ENCODE assay signal across 11 mouse cellular contexts in genomic region chr11:4283627-4284026, GRCm38 (mm10). TPM values are rescaled to one million over a fixed set of nuclear protein-coding genes. Genes with fewer than 3 reads are reported as not detected.
DNase-seq lines count a peak whose midpoint lies in the region; ATAC-seq lines count a peak whose summit lies in the region.
"Had no signal": no experiment of that assay in that cellular context is flagged by ENCODE, and none has a peak within 500 bp of the region (broad histone marks: within the 10 kb centered on the region; RNA-seq: fewer than 3 reads in every experiment).

No protein-coding gene starts in this region.

- no peak overlapping the region for H3K4me3 ChIP-seq in forebrain, embryonic 10.5 days
- no peak overlapping the region for H3K4me3 ChIP-seq in forebrain, embryonic 14.5 days (ENCODE audit: low read depth, low read length)
- H3K4me3 ChIP-seq in lung, embryonic 16.5 days (ENCODE audit: low read length), result no peak overlapping the region
- H3K4me3 ChIP-seq in intestine, embryonic 15.5 days (replicated peaks), result no peak overlapping the region
- no peak overlapping the region for H3K4me3 ChIP-seq in stomach, embryonic 14.5 days (ENCODE audit: low read depth, low read length)
- H3K4me3 ChIP-seq: heart, adult 2 months; neural tube, embryonic 12.5 days had no signal

- peak; percentile 47 for DNase-seq in forebrain, embryonic 10.5 days (ENCODE audit: extremely low spot score, low spot score)
- DNase-seq in forebrain, embryonic 14.5 days (ENCODE audit: low spot score), result no peak
- DNase-seq in lung, postnatal 14 days, result no peak
- no peak for DNase-seq in frontal cortex, postnatal 14 days (ENCODE audit: low spot score in 2 of 2)
- DNase-seq in layer of hippocampus, postnatal 10 days (ENCODE audit: low spot score in 2 of 2), result no peak
- DNase-seq: adrenal gland, postnatal 14 days had no signal

- H3K4me2 ChIP-seq in forebrain, embryonic 14.5 days (ENCODE audit: low read length), result no peak overlapping the region
- no peak overlapping the region for H3K4me2 ChIP-seq in lung, embryonic 16.5 days (ENCODE audit: low read depth, low read length)
- no peak overlapping the region for H3K4me2 ChIP-seq in intestine, embryonic 15.5 days (replicated peaks)
- no peak overlapping the region for H3K4me2 ChIP-seq in stomach, embryonic 14.5 days (replicated peaks; ENCODE audit: low read depth, low read length)
- H3K4me2 ChIP-seq: neural tube, embryonic 12.5 days had no signal

- H3K9me3 ChIP-seq in forebrain, embryonic 10.5 days, result no peaks in the 10 kb centered on the region
- no peaks in the 10 kb centered on the region for H3K9me3 ChIP-seq in forebrain, embryonic 14.5 days (replicated peaks; ENCODE audit: control insufficient read depth, low read length)
- no peaks in the 10 kb centered on the region for H3K9me3 ChIP-seq in lung, embryonic 16.5 days (ENCODE audit: control insufficient read depth, low read length)
- no peaks in the 10 kb centered on the region for H3K9me3 ChIP-seq in intestine, embryonic 15.5 days
- H3K9me3 ChIP-seq in stomach, embryonic 14.5 days (ENCODE audit: control insufficient read depth, low read depth, low read length), result no peaks in the 10 kb centered on the region
- H3K9me3 ChIP-seq: neural tube, embryonic 12.5 days had no signal

- 14% methylated on average over 4 of the region's 4 CpGs for WGBS in forebrain, embryonic 10.5 days
- 28% methylated on average over 4 of the region's 4 CpGs for WGBS in forebrain, embryonic 14.5 days
- 16% methylated on average over 4 of the region's 4 CpGs for WGBS in lung, embryonic 16.5 days
- 18% methylated on average over 4 of the region's 4 CpGs for WGBS in intestine, embryonic 15.5 days
- 14% methylated on average over 4 of the region's 4 CpGs for WGBS in stomach, embryonic 14.5 days

- H3K4me1 ChIP-seq in forebrain, embryonic 10.5 days, result peaks cover 18% of the 10 kb centered on the region
- H3K4me1 ChIP-seq in forebrain, embryonic 14.5 days (ENCODE audit: control insufficient read depth, insufficient read depth, low read length), result no peaks in the 10 kb centered on the region
- H3K4me1 ChIP-seq in lung, embryonic 16.5 days (replicated peaks; ENCODE audit: control insufficient read depth, insufficient read depth, low read length), result peaks cover 12% of the 10 kb centered on the region
- H3K4me1 ChIP-seq in intestine, embryonic 15.5 days (replicated peaks), result peaks cover 6% of the 10 kb centered on the region
- H3K4me1 ChIP-seq in stomach, embryonic 14.5 days (ENCODE audit: control insufficient read depth, insufficient read depth, low read length), result peaks cover 5% of the 10 kb centered on the region; the same call in 1 of the 2 replicates
- H3K4me1 ChIP-seq: neural tube, embryonic 12.5 days had no signal

- no peaks in the 10 kb centered on the region for H3K27me3 ChIP-seq in forebrain, embryonic 10.5 days (ENCODE audit: poor library complexity, severe bottlenecking)
- H3K27me3 ChIP-seq in forebrain, embryonic 14.5 days (replicated peaks; ENCODE audit: control insufficient read depth, insufficient read depth, low read length), result no peaks in the 10 kb centered on the region
- H3K27me3 ChIP-seq in lung, embryonic 16.5 days (ENCODE audit: control insufficient read depth, insufficient read depth, low read depth, low read length), result no peaks in the 10 kb centered on the region; the same call in 1 of the 2 replicates
- no peaks in the 10 kb centered on the region for H3K27me3 ChIP-seq in intestine, embryonic 15.5 days (replicated peaks)
- no peaks in the 10 kb centered on the region for H3K27me3 ChIP-seq in stomach, embryonic 14.5 days (ENCODE audit: control insufficient read depth, insufficient read depth, low read length)
- H3K27me3 ChIP-seq: neural tube, embryonic 12.5 days had no signal

- H3K9ac ChIP-seq in forebrain, embryonic 14.5 days (ENCODE audit: low read length), result no peak overlapping the region
- H3K9ac ChIP-seq in lung, embryonic 16.5 days (ENCODE audit: low read length), result no peak overlapping the region
- H3K9ac ChIP-seq in intestine, embryonic 15.5 days, result no peak overlapping the region
- no peak overlapping the region for H3K9ac ChIP-seq in stomach, embryonic 14.5 days (replicated peaks; ENCODE audit: low read depth, low read length)
- H3K9ac ChIP-seq: neural tube, embryonic 12.5 days had no signal

- no peaks in the 10 kb centered on the region for H3K36me3 ChIP-seq in forebrain, embryonic 10.5 days (replicated peaks)
- no peaks in the 10 kb centered on the region for H3K36me3 ChIP-seq in forebrain, embryonic 14.5 days (ENCODE audit: control insufficient read depth, insufficient read depth, low read length)
- no peaks in the 10 kb centered on the region for H3K36me3 ChIP-seq in lung, embryonic 16.5 days (ENCODE audit: control insufficient read depth, insufficient read depth, low read length)
- no peaks in the 10 kb centered on the region for H3K36me3 ChIP-seq in intestine, embryonic 15.5 days
- H3K36me3 ChIP-seq in stomach, embryonic 14.5 days (ENCODE audit: control insufficient read depth, insufficient read depth, low read length), result no peaks in the 10 kb centered on the region
- H3K36me3 ChIP-seq: neural tube, embryonic 12.5 days had no signal

- no peak for ATAC-seq in forebrain, embryonic 14.5 days
- peak; percentile 83 for ATAC-seq in lung, embryonic 16.5 days (ENCODE audit: low read depth)
- peak; percentile 81 for ATAC-seq in intestine, embryonic 15.5 days
- ATAC-seq in stomach, embryonic 14.5 days (ENCODE audit: insufficient number of reproducible peaks, insufficient read depth, low FRiP score, low read depth), result peak; percentile 50

- H3K27ac ChIP-seq in forebrain, embryonic 10.5 days, result no peak overlapping the region
- no peak overlapping the region for H3K27ac ChIP-seq in forebrain, embryonic 14.5 days (ENCODE audit: low read depth, low read length)
- no peak overlapping the region for H3K27ac ChIP-seq in lung, embryonic 16.5 days (ENCODE audit: low read length)
- no peak overlapping the region for H3K27ac ChIP-seq in intestine, embryonic 15.5 days
- no peak overlapping the region for H3K27ac ChIP-seq in stomach, embryonic 14.5 days (ENCODE audit: low read length)
- H3K27ac ChIP-seq: heart, adult 2 months; neural tube, embryonic 12.5 days had no signal

RNA-seq across cellular contexts. Expression of gene Lif, which starts 26.3 kb away (rescaled TPM):
- 0.11 TPM in 1 of 2 replicates, not detected in the other for polyA plus RNA-seq in forebrain, embryonic 10.5 days (2016; fragmentation: Nextera tagmentation; extraction: Ambion mirVana)
- not detected in 2 replicates for polyA plus RNA-seq in forebrain, embryonic 14.5 days (2014; fragmentation: Nextera tagmentation; extraction: Ambion mirVana)
- 0.44 and 0.68 TPM in 2 replicates for polyA plus RNA-seq in lung, embryonic 16.5 days (2015; fragmentation: Nextera tagmentation; extraction: Ambion mirVana)
- polyA plus RNA-seq in intestine, embryonic 15.5 days (2015; fragmentation: Nextera tagmentation; extraction: Ambion mirVana), result 0.62 and 0.92 TPM in 2 replicates
- 0.30 and 0.32 TPM in 2 replicates for polyA plus RNA-seq in stomach, embryonic 14.5 days (2014; fragmentation: Nextera tagmentation; extraction: Ambion mirVana)
- under 1 TPM; 0.59 to 0.71 TPM for total RNA-seq in layer of hippocampus, postnatal 10 days (2021)
- polyA plus RNA-seq: neural tube, embryonic 12.5 days had no signal

RNA-seq across cellular contexts. Expression of gene Osm, which starts 47.4 kb away (rescaled TPM):
- polyA plus RNA-seq in forebrain, embryonic 10.5 days (2016; fragmentation: Nextera tagmentation; extraction: Ambion mirVana), result 0.06 TPM in 1 of 2 replicates, not detected in the other
- 0.14 TPM in 1 of 2 replicates, not detected in the other for polyA plus RNA-seq in forebrain, embryonic 14.5 days (2014; fragmentation: Nextera tagmentation; extraction: Ambion mirVana)
- 0.25 and 0.28 TPM in 2 replicates for polyA plus RNA-seq in lung, embryonic 16.5 days (2015; fragmentation: Nextera tagmentation; extraction: Ambion mirVana)
- polyA plus RNA-seq in intestine, embryonic 15.5 days (2015; fragmentation: Nextera tagmentation; extraction: Ambion mirVana), result 0.20 and 0.26 TPM in 2 replicates
- polyA plus RNA-seq in stomach, embryonic 14.5 days (2014; fragmentation: Nextera tagmentation; extraction: Ambion mirVana), result 0.18 TPM in 1 of 2 replicates, not detected in the other
- not detected for total RNA-seq in layer of hippocampus, postnatal 10 days (2021)
- total RNA-seq: adrenal gland, postnatal 14 days had no signal
- polyA plus RNA-seq: neural tube, embryonic 12.5 days had no signal
